Mouse (Mus musculus) cerebellum, adult 2 months (tissue): ENCODE data around the gene Entpd3.

Source experiments
- CTCF ChIP-seq: fragments of 200-500 bp; IDR thresholded peaks from 2 replicates; pipeline ENCODE4 v1.5.1; 2011; ENCODE audit warnings: low read depth, mild to moderate bottlenecking, control low read depth, low read length, moderate library complexity, borderline replicate concordance; ENCODE audit not compliant: insufficient read depth
- POLR2A ChIP-seq: fragments of 200-500 bp; IDR thresholded peaks from 2 replicates; pipeline ENCODE4 v1.6.1; 2011; ENCODE audit warnings: low read length, control low read depth, borderline replicate concordance; ENCODE audit not compliant: insufficient read depth

- TF ChIP-seq POLR2A (no peak), CTCF (no peak)
These were observed 11.2 kb downstream of the Entpd3 start for GRCm38 (mm10) chr9:120550778-120551177.
